Mouse (Mus musculus) embryonic facial prominence, embryonic 15.5 days (tissue): Measurements from ENCODE around the gene Deup1. TPM values are rescaled to one million over a fixed set of nuclear protein-coding genes. Genes with fewer than 3 reads are reported as not detected.

Source experiments
- ATAC-seq: fragments of 200-750 bp; cut with Nextera tagmentation; 2 replicates; pipeline ENCODE4 v1.8.0; 2017; ENCODE audit warnings: low read depth, moderate TSS enrichment; ENCODE audit not compliant: insufficient number of reproducible peaks, low FRiP score, low TSS enrichment
- H3K27ac ChIP-seq: fragments of 300-500 bp; sonication (generic); replicated peaks from 2 replicates; pipeline ENCODE4 v1.5.1; 2015; ENCODE audit warnings: mild to moderate bottlenecking, inconsistent platforms
- H3K27me3 ChIP-seq: fragments of 300-500 bp; sonication (generic); 2 replicates; pipeline ENCODE4 v1.6.1; 2015; ENCODE audit warnings: inconsistent platforms
- H3K36me3 ChIP-seq: fragments of 300-500 bp; sonication (generic); 2 replicates; pipeline ENCODE4 v1.6.1; 2015; ENCODE audit warnings: mild to moderate bottlenecking, inconsistent platforms
- H3K4me1 ChIP-seq: fragments of 300-500 bp; sonication (generic); 2 replicates; pipeline ENCODE4 v1.6.1; 2015; ENCODE audit warnings: inconsistent platforms
- H3K4me2 ChIP-seq: fragments of 300-500 bp; sonication (generic); replicated peaks from 2 replicates; pipeline ENCODE4 v1.6.1; 2015; ENCODE audit warnings: mild to moderate bottlenecking, inconsistent platforms
- H3K4me3 ChIP-seq: fragments of 300-500 bp; sonication (generic); replicated peaks from 2 replicates; pipeline ENCODE4 v1.5.1; 2015; ENCODE audit warnings: mild to moderate bottlenecking, inconsistent platforms
- H3K9ac ChIP-seq: fragments of 300-500 bp; sonication (generic); 2 replicates; pipeline ENCODE4 v1.6.1; 2015; ENCODE audit warnings: inconsistent platforms
- H3K9me3 ChIP-seq: fragments of 300-500 bp; sonication (generic); replicated peaks from 2 replicates; pipeline ENCODE4 v1.6.1; 2016; ENCODE audit warnings: inconsistent platforms
- WGBS: fragments of 180-500 bp; shearing (Covaris S2); methylation state at CpG from one replicate; pipeline ENCODE4 v1.1.7; 2015; 5-methylcytosine and 5-hydroxymethylcytosine counted together
- polyA plus RNA-seq: library from polyadenylated mRNA; unstranded; fragments of >200 nt; fragmentation: Nextera tagmentation; extraction: Ambion mirVana; gene quantifications from 2 replicates; pipeline ENCODE4 v1.2.1, GENCODE M21; 2015

The Deup1 gene
- polyA plus RNA-seq, 1 experiment from 2014 or later = 35.6 TPM

DNA sequence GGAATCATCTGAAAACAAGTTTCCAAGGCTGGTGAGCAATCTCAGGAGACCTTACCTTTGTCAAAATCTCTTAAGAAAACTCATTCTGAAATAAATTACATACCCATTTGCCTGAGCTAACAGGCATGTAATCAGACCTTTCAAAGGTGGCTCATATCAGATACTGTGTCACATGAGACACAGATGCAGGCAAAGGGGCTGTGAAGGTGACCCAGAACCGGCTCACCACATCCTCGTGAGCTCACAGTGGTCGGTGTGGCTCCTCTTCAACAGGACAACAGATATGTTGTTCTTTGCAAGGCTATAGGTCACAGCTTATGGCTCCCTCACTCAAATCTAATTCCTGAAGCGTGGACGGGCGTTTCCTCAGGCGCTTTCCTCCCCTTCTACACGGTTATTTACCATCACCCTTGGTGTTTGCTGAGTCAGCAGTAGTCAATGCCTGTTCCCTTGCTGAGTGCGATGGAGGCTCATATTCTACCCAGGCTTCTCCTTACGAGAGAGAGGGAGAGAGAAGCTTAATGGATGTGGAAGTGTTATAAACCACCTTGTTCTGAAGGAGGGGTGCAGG lies 8.6 kb downstream of the Deup1 start:
- H3K27me3 ChIP-seq = no peaks in the 10 kb centered on the region
- H3K4me2 ChIP-seq = no peak overlapping the region
- ATAC-seq = no peak
- no peaks in the 10 kb centered on the region for H3K9me3 ChIP-seq
- WGBS = 30% methylated on average over 10 of the region's 10 CpGs
- H3K9ac ChIP-seq = no peak overlapping the region
- no peak overlapping the region for H3K27ac ChIP-seq
- H3K36me3 ChIP-seq = no peaks in the 10 kb centered on the region
- H3K4me3 ChIP-seq = no peak overlapping the region
- no peaks in the 10 kb centered on the region for H3K4me1 ChIP-seq

DNA sequence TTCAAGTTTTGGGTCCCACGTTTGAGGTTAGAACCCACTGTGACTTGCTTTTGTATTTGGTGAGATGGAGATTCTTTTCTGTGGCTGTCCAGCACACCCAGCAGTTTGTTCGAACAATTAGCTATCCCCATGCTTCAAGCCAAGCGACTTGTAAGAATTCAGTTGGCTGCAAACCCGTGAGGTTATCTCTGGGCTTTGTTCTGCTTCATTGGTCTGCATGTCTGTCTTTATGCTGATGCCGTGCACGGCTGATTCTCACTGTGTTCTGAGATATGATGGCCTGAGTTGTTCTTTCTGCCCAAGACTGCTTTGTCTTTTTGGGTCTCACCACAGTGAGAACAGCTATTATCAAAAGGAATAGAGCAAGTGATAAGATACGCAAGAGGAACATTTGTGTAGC lies 10.7 kb downstream of the Deup1 start:
- 80% methylated on average over 7 of the region's 7 CpGs for WGBS
- no peaks in the 10 kb centered on the region for H3K27me3 ChIP-seq
- no peak for ATAC-seq

DNA sequence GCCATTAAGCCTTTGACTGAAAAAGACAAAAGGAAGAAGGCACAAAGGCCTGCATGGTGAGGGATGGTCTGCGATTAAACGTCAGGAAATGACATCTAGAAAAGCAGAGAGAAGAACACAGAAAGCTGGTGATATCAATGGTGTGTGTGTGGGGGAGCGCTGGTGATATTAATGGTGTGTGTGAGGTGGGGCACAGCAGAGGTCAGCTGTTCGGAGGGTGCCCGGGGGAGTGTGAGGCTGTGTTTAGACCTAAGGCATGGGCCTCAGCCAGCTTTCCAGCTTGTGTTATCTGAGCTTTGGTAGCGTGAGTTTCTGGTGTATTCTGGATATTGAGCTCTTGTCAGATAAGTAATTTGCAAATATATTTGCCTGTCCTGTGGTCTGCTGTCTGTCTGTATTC lies 11.3 kb downstream of the Deup1 start:
- Histone ChIP-seq H3K27me3 (no peaks in the 10 kb centered on the region), H3K4me2 (no peak overlapping the region), H3K9me3 (no peaks in the 10 kb centered on the region), H3K4me1 (no peaks in the 10 kb centered on the region), H3K27ac (no peak overlapping the region), H3K9ac (no peak overlapping the region), H3K4me3 (no peak overlapping the region), H3K36me3 (no peaks in the 10 kb centered on the region)
- WGBS = 79% methylated on average over 6 of the region's 6 CpGs
- no peak for ATAC-seq

More for the DNA sequence above, 10.7 kb downstream of the Deup1 start:
- no peaks in the 10 kb centered on the region for H3K9me3 ChIP-seq
- H3K27ac ChIP-seq = no peak overlapping the region
- no peak overlapping the region for H3K4me3 ChIP-seq
- H3K36me3 ChIP-seq = no peaks in the 10 kb centered on the region
- no peak overlapping the region for H3K9ac ChIP-seq
- H3K4me2 ChIP-seq = no peak overlapping the region
- H3K4me1 ChIP-seq = no peaks in the 10 kb centered on the region

DNA sequence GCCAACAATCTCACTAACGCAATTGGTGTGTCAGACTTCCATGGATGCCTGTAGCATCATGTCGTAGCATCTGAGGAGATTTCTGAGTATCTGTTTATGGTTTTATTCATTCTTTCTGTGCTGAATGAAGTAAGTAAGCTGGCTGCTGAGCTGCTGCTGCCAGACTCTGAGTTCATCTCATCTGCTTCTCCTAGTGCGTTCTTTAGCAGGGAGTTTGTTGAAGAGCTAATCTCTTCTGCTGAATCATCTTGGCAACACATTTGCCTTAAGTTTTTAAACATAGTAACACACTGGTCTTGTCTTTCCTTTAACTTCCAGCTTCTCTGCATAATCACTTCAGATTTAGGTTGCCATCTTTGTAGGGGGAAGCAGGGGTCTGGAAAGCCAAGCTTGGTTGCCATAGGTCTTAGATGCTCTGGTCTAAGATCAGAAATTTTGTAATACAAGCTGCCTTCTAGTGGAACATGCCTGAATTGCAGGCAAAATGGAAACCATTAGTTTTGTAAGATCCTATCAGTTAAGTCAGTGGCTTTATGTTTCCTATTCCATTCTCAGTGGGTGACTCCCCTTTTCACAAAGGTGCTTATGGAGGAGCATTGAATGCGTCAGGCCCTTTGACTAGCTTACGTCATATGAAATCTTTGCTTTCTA lies 18.3 kb downstream of the Deup1 start:
- Histone ChIP-seq H3K4me1 (no peaks in the 10 kb centered on the region), H3K27me3 (no peaks in the 10 kb centered on the region), H3K27ac (no peak overlapping the region), H3K36me3 (no peaks in the 10 kb centered on the region), H3K4me3 (no peak overlapping the region), H3K9me3 (0 out of 2 replicates have a peak, but pooled peaks cover 3% of the 10 kb centered on the region), H3K4me2 (no peak overlapping the region), H3K9ac (no peak overlapping the region)
- no peak for ATAC-seq
- 88% methylated on average over 5 of the region's 5 CpGs for WGBS

DNA sequence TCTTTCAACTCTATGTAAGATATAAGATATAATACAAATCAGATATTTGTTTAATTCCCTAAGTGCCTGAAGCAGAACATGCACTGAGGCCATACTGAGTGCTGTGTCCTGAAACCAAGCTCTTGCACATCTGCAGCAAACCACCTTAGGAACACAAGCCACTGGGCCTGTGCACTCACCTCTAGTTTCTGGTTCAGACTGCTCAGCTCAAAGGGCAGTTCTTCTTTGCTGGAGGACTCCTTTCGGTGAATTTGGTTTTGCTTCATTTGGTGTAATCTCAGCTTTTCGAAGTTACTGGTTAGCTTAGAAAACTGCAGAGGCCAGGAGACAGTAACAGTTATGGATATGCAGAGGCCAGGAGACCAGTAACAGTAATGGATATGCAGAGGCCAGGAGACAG lies 20.1 kb downstream of the Deup1 start:
- Histone ChIP-seq H3K27me3 (no peaks in the 10 kb centered on the region), H3K36me3 (no peaks in the 10 kb centered on the region), H3K9ac (no peak overlapping the region), H3K4me1 (no peaks in the 10 kb centered on the region), H3K27ac (no peak overlapping the region), H3K4me3 (no peak overlapping the region), H3K9me3 (0 out of 2 replicates have a peak, but pooled peaks cover 3% of the 10 kb centered on the region), H3K4me2 (no peak overlapping the region)
- 87% methylated on average over 2 of the region's 2 CpGs for WGBS
- ATAC-seq = no peak

DNA sequence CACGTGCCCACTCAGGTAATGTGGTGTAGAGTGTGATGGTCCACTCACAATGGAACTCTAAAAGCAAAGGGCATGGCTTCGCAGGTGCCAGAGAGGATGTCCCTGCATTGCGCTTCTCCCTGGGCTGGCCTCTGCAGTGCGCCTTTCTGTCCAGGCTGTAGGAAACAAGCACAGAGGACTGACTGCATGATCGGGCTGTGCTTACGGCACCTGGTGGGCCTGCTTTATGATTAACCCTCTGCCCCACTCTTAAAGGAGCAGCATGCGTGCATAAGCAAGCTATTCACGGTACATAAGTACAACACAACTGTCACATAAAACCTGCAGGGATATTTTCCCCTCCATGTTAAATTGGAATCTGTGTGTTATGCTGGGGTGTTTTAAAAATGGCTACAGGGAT lies 24.6 kb downstream of the Deup1 start:
- no peak for ATAC-seq
- no peaks in the 10 kb centered on the region for H3K27me3 ChIP-seq
- no peak overlapping the region for H3K4me3 ChIP-seq
- no peaks in the 10 kb centered on the region for H3K36me3 ChIP-seq
- WGBS = 81% methylated on average over 8 of the region's 8 CpGs
- H3K9ac ChIP-seq = no peak overlapping the region
- H3K9me3 ChIP-seq = no peaks in the 10 kb centered on the region
- H3K4me1 ChIP-seq = no peaks in the 10 kb centered on the region; the same call in 1 of the 2 replicates
- no peak overlapping the region for H3K4me2 ChIP-seq
- no peak overlapping the region for H3K27ac ChIP-seq

DNA sequence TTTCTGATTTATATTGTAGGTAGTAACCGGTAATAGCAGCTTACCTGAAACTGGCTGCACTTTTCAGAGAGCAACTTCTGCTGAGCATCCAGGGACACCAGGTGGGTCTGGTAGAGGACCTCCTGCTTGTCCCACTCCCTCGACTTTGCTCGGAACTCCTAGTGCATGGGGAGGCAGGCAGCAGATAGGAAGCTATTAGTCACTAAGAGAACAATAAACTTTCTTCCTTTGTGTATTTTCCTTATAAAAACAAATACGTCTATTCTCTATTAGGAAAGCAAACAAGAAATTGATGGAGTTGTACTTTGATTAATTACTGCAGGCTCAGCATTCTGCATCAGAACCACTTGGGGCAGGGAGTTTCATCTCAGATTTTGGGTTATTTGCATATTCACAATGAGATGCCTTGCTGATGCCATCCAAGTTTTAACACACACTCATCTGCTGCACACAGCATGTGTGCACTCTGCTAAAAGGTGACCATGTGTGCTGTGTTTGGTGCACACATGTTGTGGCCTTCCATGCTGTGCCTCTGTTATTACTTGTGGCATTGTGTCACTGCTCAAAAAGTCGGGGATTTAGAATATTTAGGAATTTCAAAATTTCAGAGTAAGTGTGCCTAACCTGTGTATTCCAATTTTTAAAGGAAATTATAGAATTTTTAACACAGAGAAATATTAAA lies 26.7 kb downstream of the Deup1 start:
- ATAC-seq = no peak
- H3K4me1 ChIP-seq = no peaks in the 10 kb centered on the region; the same call in 1 of the 2 replicates
- 65% methylated on average over 5 of the region's 5 CpGs for WGBS

DNA sequence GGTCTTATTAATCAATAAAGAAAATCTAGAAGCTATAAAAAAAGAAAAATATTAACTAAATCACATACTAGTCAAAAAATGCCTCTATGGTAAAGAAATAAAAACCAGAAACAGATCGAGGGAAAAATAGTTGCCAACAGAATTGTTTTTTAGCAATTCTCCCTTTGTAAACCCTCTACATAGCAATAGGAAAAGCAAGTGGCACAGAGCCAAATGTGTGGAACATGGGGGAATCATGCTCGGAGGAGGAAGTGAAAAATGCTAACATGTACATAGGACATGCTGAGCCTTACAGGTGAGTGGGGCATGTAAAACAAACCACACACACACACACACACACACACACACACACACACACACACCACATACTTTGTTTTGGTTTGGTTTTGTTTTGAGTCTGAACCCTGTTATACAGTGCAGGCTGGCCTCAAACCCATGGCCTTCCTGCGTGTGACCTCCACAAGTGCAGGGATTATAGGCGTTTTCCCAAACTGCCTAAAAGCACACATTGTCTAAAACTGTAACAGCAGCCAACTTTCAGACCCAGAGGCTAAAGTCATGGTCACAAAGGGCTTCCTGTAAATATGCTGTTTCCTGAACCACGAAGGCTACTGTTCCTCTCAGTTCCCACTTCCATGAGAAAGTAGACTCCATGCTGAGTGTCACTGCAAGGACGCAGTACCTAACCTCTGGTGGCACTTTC lies 27.4 kb downstream of the Deup1 start:
- Histone ChIP-seq H3K4me1 (no peaks in the 10 kb centered on the region; the same call in 1 of the 2 replicates), H3K4me3 (no peak overlapping the region), H3K9ac (no peak overlapping the region), H3K4me2 (no peak overlapping the region), H3K9me3 (no peaks in the 10 kb centered on the region), H3K27ac (no peak overlapping the region), H3K36me3 (no peaks in the 10 kb centered on the region), H3K27me3 (no peaks in the 10 kb centered on the region)
- no peak for ATAC-seq
- WGBS = 48% methylated on average over 6 of the region's 6 CpGs

More for the DNA sequence above, 26.7 kb downstream of the Deup1 start:
- Histone ChIP-seq H3K36me3 (no peaks in the 10 kb centered on the region), H3K27ac (no peak overlapping the region), H3K9me3 (no peaks in the 10 kb centered on the region), H3K4me3 (no peak overlapping the region), H3K27me3 (no peaks in the 10 kb centered on the region), H3K4me2 (no peak overlapping the region), H3K9ac (no peak overlapping the region)

DNA sequence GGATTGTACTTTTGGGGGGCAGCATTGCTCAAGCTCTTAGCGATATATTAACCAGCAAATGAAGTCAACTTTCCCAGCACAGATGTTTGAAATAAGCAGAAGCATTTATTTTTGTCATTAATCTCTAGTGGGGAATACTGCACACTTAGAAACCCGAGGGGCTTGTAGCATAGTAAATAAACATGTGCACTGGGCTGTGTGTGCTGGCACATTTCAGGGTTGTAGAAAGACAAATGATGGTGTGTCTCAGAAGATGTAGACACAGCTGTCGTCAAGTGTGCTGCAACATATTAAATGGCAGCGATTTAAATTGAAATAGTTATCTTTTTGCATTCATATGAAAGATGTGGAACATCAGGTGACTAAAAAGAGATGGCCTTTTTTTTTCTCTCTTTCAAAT lies 31.1 kb downstream of the Deup1 start:
- no peaks in the 10 kb centered on the region for H3K27me3 ChIP-seq
- H3K27ac ChIP-seq = no peak overlapping the region
- no peak for ATAC-seq
- no peak overlapping the region for H3K4me2 ChIP-seq
- no peak overlapping the region for H3K4me3 ChIP-seq
- H3K36me3 ChIP-seq = no peaks in the 10 kb centered on the region
- WGBS = 46% methylated on average over 4 of the region's 4 CpGs
- no peaks in the 10 kb centered on the region for H3K9me3 ChIP-seq
- H3K9ac ChIP-seq = no peak overlapping the region
- H3K4me1 ChIP-seq = no peaks in the 10 kb centered on the region; the same call in 1 of the 2 replicates

DNA sequence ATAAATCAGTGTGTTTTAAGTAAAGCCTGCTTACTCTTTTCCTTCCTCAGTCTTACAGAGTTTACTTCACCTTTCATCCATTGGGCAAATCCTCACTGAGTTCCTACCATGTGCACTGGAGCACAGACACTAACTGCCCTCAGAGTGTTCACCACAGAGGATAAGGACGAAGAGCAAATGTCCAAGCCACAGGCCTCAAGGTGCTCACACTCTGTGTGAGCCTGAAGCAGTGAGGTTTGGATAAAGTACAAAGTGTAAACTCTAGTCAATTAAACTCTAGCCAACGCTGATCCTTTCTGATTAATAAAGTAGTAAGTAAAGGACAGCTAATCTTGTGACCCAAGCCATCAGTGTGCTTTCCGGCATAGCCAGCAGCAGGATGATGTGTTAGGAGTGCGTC lies 33.6 kb downstream of the Deup1 start:
- WGBS = 85% methylated on average over 4 of the region's 4 CpGs

DNA sequence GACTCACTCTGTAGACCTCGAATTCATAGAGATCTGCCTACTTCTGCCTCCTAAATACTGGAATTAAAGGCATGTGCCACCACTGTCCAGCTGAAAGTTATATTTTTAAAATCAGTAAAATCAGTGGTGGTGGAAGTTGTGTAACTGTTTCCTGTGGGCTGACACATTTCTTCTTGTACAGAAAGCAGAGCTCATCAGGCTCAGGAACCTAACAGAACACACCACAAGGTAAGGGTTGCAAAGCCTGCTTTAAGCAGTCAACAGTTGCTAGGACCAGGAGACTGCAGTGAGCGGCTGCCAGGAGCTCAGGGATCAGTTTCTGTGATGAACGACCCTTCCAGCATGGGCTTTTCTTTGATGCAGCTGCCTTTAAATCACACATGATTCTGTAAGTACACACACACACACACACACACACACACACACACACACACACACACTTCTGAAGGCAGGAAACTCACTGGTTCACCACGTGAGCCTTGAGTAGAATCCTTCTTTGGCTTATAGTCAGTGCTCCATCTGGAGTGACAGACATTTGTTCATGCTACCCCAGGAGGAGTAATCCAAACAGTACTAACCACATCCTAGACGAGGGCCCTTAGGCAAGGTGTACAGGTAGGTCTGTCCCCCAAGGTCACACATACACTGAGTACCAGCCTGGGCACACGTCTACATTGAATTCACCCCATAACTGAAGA lies 40.4 kb downstream of the Deup1 start:
- Histone ChIP-seq H3K9ac (no peak overlapping the region), H3K4me1 (peaks cover under 1% of the 10 kb centered on the region; the same call in 1 of the 2 replicates), H3K27ac (no peak overlapping the region), H3K36me3 (no peaks in the 10 kb centered on the region), H3K4me3 (no peak overlapping the region), H3K27me3 (no peaks in the 10 kb centered on the region), H3K4me2 (no peak overlapping the region), H3K9me3 (no peaks in the 10 kb centered on the region)
- WGBS = 51% methylated on average over 6 of the region's 6 CpGs
- ATAC-seq = no peak

More for the DNA sequence above, 33.6 kb downstream of the Deup1 start:
- no peak for ATAC-seq
- no peak overlapping the region for H3K4me2 ChIP-seq
- no peaks in the 10 kb centered on the region for H3K4me1 ChIP-seq
- no peak overlapping the region for H3K4me3 ChIP-seq
- H3K9ac ChIP-seq = no peak overlapping the region
- no peak overlapping the region for H3K27ac ChIP-seq
- H3K9me3 ChIP-seq = no peaks in the 10 kb centered on the region
- H3K27me3 ChIP-seq = no peaks in the 10 kb centered on the region
- no peaks in the 10 kb centered on the region for H3K36me3 ChIP-seq
